Mouse (Mus musculus): Measurements from ENCODE around the gene Mrpl14.

Mrpl14 gene

GRCm38 (mm10) chr17:45686093-45686619, at the start of gene Mrpl14:
Mrpl14 (plus strand) TSS chr17:45686322.
- peak; percentile 98 for DNase-seq (ENCODE audit: low read depth)

GRCm38 (mm10) chr17:45638596-45639295, 47.4 kb upstream of the Mrpl14 start:
- no peak for DNase-seq (ENCODE audit: low read depth)

GRCm38 (mm10) chr17:45641981-45642380, 44.1 kb upstream of the Mrpl14 start:
- no peak for DNase-seq (ENCODE audit: low read depth)

DNA sequence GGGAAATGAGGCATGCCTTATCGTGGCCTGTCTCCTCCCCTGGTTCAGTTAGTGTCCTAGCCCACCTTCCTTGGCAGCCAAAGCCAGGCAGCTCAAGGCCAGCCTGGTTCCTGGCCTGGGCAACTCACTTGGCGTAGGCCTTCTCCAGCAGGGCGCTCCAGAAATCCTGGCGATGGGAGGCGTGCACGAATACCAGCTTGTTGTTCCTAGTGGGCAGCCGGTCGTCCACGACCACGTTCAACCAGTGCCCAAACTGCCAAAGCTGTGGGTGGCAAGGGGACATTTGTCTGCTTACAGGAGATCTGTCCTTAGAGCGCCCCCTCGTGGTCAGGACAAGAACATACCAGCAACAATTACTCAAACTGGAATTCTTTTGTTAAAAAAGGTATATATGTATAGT, 43.4 kb upstream of the Mrpl14 start:
- DNase-seq (ENCODE audit: low read depth), result peak; percentile 77

DNA sequence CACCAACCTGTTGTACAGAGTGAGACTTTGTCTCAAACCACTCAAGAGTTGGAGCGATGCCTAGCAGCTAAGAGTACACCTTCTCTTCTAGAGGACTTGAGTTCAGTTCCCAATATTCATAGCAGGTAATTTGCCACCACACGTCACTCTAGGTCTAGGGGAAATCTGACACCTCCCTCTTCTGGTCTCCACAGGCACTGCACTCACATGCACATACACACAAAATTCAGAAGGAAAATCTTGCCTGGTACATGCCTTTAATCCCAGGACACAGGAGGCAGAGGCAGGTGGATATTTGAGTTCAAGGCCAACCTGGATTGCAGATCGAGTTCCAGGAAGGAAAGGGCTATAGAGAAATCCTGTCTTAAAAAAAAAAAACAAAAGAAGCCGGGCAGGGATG, 41.9 kb upstream of the Mrpl14 start:
- DNase-seq (ENCODE audit: low read depth), result no peak

GRCm38 (mm10) chr17:45653233-45653632, 32.9 kb upstream of the Mrpl14 start:
- no peak for DNase-seq (ENCODE audit: low read depth)

DNA sequence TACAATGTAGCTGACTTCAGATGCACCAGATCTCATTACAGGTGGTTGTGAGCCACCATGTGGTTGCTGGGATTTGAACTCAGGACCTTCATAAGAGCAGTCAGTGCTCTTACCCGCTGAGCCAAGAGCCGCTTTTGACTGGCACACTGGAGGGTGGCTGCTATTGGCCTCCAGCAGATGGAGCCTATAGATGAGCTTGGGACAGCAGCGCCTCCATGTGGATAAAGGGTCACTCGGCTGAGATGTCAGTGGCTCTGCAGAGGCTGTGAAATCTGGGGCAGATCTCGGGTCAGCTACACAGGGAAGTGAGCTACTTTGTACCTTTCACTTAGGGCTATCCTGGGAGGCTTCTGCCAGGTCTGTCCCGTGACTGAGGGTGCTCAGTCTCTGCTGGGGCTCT, 30.3 kb upstream of the Mrpl14 start:
- peak; percentile 46 for DNase-seq (ENCODE audit: low read depth)

- no peak for DNase-seq (ENCODE audit: low read depth)
Measured at GRCm38 (mm10) chr17:45659225-45659624, 26.9 kb upstream of the Mrpl14 start, which contains the start of gene Capn11. Capn11 (minus strand) TSS chr17:45659325.

GRCm38 (mm10) chr17:45663106-45663919, 22.8 kb upstream of the Mrpl14 start:
- peak; percentile 41 for DNase-seq (ENCODE audit: low read depth)

- DNase-seq (ENCODE audit: low read depth), result no peak
Measured at GRCm38 (mm10) chr17:45664608-45665007, 21.5 kb upstream of the Mrpl14 start.

DNA sequence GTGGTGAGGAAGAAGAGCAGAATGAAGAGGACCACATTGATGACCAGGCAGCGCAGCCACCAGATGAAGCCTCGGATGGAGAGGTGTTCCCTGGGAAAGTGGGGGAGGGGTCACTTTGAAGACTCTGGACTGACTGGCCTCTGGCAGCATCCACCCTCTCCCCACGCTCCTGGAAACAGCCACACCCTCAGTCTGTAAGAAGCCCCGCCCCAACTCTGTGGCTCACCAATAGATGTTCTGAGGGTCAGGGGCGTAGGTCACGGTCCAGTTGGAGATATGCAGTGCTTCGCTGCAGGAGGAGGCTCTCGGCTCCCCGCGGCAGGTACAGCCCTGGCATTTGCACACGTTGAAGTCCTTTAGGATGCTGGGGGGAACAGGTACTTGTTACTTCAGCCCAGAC, 20.0 kb upstream of the Mrpl14 start:
- DNase-seq (ENCODE audit: low read depth), result no peak

GRCm38 (mm10) chr17:45667481-45667880, 18.6 kb upstream of the Mrpl14 start:
- no peak for DNase-seq (ENCODE audit: low read depth)

- no peak for DNase-seq (ENCODE audit: low read depth)
Measured at GRCm38 (mm10) chr17:45667986-45668385, 18.1 kb upstream of the Mrpl14 start.

GRCm38 (mm10) chr17:45671821-45672220, 14.3 kb upstream of the Mrpl14 start:
- DNase-seq (ENCODE audit: low read depth), result peak; percentile 58

DNA sequence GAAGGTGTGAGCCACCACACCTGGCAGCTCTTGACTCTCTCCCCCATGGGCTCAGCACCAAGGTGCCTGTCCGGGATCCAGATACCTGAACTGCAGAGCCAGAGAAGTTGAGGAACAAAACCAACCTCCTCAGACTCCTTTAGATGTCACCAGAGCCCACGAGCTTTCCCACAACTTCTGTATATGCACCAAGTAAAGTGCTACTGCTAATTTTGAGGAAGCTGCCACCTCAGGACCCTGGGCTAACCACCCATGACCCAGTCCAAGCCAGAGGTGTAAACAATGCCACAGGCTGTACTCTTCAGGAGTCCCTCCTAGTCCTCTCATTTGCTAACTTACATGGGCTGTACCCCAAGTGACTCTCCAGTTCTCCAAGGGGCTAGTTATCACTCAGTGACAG, 13.5 kb upstream of the Mrpl14 start:
- DNase-seq (ENCODE audit: low read depth), result no peak

GRCm38 (mm10) chr17:45678106-45678505, 8.0 kb upstream of the Mrpl14 start:
- DNase-seq (ENCODE audit: low read depth), result peak; percentile 83

GRCm38 (mm10) chr17:45680391-45680980, 5.6 kb upstream of the Mrpl14 start:
- DNase-seq (ENCODE audit: low read depth), result peak; percentile 74

DNA sequence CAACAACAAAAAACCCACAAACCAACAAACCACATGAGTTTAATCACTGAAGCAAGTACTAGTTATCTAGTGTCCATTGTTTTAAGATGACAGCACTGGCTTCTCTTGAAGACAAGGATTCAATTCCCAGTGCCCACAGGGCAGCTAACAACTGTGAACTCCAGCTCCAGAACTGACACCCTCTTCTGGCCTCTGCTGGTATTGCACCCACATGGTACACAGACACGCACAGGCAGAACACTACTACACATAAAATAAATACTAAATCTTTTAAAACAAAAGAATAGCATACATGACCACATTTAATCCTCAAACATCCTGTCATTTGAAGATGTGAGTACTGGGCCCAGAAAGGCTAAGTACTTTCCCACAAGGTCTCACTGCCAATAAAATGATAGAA, 4.5 kb upstream of the Mrpl14 start:
- peak; percentile 57 for DNase-seq (ENCODE audit: low read depth)

DNA sequence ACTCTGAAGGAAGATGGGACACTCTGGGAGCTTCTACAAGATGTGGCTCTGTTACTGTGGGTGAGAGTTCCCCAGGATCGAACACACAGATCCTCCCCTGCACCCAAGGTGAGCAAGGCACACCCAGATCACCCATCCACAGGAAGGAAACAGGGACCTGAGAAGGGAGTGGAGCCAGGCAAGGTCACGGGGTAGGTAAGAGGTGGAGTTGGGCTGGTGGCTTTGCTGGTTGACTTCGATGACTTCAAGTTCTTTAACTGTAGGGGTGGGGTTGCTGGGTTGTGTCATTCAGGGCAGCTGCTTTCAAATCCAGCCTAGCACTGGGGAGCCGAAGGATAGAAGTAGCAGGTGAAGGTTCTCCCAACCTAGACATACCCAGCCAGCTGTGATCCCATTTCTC, 3.3 kb upstream of the Mrpl14 start:
- DNase-seq (ENCODE audit: low read depth), result no peak

DNA sequence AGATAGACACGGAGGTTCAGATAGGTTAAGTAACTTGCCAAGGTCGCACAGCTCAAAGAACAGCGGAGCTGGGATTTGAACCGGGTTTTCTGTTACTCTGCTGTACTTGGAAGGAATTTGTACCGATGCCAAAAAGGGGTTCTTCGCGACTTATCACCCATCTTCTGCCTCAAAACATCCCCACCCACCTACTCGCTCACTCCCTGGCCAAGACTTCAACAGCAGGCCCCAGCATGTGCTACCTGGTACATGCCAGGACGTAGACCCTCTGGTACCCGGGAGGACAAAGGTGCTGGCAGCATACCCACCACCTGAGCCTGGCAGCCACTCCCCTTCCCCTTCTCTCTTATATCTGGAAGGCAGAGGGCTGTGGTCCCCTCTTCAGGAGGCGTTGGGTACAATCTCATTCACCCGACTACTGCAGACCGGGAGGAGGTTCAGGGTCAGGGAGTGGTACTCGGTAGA, 1.4 kb upstream of the Mrpl14 start:
- DNase-seq (ENCODE audit: low read depth), result peak; percentile 22

DNA sequence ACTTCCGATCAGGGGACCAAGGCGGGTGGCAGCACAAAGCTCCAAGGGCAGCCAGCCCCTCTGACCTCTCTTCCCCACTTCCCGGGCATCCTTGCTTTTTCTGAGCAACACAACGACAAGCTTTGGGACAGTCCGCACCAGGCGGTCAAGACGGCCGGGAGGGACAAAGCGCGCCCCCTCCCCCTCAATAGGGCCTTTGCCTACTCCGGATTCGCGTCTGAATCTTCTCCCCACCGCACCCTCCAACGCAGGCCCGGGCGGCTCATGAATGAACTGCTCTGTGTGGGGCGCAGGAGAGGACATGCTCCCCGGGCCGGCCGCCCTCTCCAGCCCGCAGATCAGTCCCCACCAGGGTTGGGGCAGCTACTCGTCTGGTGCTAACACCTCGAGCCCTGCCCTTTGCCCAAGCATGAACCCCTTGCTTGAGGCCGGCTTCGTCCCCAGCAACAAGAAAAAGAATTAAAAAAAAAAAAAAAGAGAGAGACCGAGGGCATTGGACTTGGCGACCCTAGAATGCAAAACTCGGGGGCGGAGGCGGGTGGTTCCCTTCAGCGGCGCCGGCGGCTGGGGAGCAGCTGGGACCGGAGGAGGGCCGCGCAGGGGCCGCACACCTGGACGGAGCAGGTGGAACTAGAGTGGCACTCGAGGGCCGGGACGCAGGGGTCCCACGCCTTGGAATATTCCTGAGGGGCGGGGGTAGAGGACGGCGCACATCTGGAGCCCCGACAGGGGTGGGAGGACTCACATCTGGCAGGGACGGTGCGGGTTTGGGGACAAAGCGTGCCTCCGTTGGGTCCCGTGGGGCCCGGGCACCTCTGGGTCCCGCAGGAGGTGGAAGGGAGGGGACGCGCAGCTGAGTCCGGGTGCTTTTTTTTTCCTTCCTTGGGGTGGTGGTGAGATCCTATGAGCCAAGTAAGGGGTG, 690 bp upstream of the Mrpl14 start:
- DNase-seq (ENCODE audit: low read depth), result peak; percentile 63

Measured in NIH3T3 (cell line).